Mouse (Mus musculus): ENCODE results near the gene Trim10. TPM values are rescaled to one million over a fixed set of nuclear protein-coding genes. Genes with fewer than 3 reads are reported as not detected.
"Not testable (repeated sequence)": the region's sequence is repeated elsewhere in the genome, so short reads cannot be mapped to it uniquely, and the experiment has no call there.

Gene Trim10
- polyA plus RNA-seq, 1 experiment from 2014 or later: 8.4 TPM

DNA sequence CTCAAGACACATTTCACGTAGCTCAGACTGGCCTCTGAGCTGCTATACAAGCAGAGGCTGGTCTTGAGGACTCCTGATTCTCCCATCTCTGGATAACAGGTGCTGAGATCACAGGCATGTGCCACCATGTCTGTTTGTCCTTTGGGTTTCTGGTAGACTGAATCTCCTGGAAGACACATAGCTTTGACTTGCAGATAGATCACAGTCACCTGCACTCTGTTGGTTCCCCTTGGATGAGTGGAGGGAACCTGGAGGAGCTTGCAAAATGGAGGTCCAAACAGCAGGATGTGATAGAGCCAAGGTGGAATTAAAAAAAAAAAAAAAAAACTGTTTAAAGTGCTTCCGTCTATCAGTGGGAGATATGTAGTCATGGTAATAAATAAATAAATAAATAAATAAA lies 538 bp upstream of the Trim10 start:
- ATAC-seq (ENCODE audit: low FRiP score): no peak
- no peaks in the 10 kb centered on the region for H3K9me3 ChIP-seq (replicated peaks)
- H3K4me2 ChIP-seq (replicated peaks): no peak overlapping the region
- no peak overlapping the region for H3K4me3 ChIP-seq
- no peaks in the 10 kb centered on the region for H3K36me3 ChIP-seq
- 0 out of 2 replicates have a peak, but pooled peaks cover 7% of the 10 kb centered on the region for H3K4me1 ChIP-seq
- no peak overlapping the region for H3K27ac ChIP-seq
- H3K9ac ChIP-seq: no peak overlapping the region
- WGBS: 78% methylated on average over 2 of the region's 2 CpGs
- H3K27me3 ChIP-seq: peaks cover 17% of the 10 kb centered on the region

DNA sequence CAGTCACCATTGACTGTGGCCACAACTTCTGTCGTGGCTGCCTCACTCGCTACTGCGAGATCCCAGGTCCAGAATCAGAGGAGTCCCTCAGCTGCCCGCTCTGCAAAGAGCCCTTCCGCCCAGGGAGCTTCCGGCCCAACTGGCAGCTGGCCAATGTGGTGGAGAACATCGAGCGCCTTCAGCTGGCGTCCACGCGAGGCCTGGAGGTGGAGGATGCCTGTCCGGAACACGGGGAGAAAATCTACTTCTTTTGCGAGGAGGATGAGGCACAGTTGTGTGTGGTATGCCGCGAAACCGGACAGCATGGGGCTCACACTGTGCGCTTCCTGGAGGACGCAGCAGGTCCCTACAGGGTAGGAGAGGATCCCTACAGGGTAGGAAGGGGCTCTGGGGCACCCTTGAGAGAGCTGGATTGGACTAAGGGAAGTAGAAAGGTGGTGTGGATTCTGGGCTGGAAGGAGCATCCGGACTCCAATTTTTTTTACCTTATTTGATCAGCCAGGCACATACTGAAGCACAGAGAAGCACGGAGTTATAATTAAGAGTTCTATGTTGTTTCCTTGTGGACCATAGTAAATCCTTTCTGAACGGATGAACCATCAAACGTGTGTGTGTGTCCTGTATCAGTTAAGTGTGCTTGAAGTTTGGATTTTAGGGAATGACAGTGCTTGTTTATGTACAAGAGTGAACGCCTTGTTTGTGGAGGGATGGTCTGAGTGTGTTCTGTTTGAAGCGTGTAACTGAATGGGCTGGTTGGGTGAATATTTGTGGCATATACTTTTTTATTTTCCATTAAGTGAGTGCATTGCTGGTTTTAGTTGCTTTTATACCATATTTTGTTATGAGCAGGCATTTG lies 809 bp downstream of the Trim10 start:
- WGBS: 78% methylated on average over 25 of the region's 25 CpGs
- H3K9ac ChIP-seq: no peak overlapping the region
- H3K4me3 ChIP-seq: no peak overlapping the region
- H3K27ac ChIP-seq: no peak overlapping the region
- peaks cover 17% of the 10 kb centered on the region for H3K27me3 ChIP-seq
- H3K9me3 ChIP-seq (replicated peaks): no peaks in the 10 kb centered on the region
- H3K4me1 ChIP-seq: 0 out of 2 replicates have a peak, but pooled peaks cover 7% of the 10 kb centered on the region
- no peak overlapping the region for H3K4me2 ChIP-seq (replicated peaks)
- no peak for ATAC-seq (ENCODE audit: low FRiP score)
- H3K36me3 ChIP-seq: no peaks in the 10 kb centered on the region

DNA sequence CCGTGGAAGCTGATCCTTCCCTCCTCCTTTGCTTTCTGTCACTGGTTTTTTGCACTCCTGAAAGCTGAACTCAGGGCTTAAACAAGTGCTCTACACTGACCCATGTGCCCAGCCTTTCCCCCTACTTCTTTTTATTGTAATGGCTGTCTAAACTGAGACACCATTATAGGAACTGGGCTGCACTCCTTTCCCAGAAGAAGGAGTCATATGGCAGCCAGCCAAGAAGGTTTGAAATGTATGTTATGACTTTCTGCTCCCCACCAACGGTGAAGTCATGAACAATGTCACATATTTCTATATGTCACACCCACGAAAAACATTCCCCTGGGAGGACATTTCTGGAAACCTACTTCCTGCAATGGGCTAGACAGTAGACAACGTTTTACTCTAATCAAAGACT lies 5.3 kb downstream of the Trim10 start:
- Histone ChIP-seq H3K9me3 (replicated peaks) (no peaks in the 10 kb centered on the region), H3K4me3 (no peak overlapping the region), H3K36me3 (no peaks in the 10 kb centered on the region), H3K27me3 (no peaks in the 10 kb centered on the region), H3K4me1 (no peaks in the 10 kb centered on the region), H3K27ac (no peak overlapping the region), H3K9ac (no peak overlapping the region), H3K4me2 (replicated peaks) (no peak overlapping the region)
- no peak for ATAC-seq (ENCODE audit: low FRiP score)
- 63% methylated on average over 4 of the region's 4 CpGs for WGBS

DNA sequence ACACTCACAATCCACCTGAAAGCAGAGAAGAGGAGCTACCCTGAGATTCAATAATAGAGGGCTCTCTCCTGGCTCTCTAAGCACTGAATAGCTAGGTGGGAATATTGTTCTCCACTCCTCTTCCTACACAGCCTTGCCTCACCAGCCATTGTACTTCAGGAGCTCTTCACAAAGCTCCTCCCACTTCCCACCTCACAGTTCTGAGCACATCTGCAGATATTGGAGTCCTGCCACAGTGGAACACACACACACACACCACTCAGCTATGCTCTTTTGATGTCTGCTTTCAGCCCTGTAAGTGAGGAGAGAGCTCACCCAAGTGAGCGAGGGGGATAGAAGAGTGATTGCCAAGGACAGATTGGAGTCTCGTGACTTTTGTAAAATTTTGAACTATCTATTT lies 14.0 kb downstream of the Trim10 start:
- no peak overlapping the region for H3K4me3 ChIP-seq
- 87% methylated on average over 2 of the region's 2 CpGs for WGBS
- no peak overlapping the region for H3K4me2 ChIP-seq (replicated peaks)
- no peak overlapping the region for H3K27ac ChIP-seq
- H3K4me1 ChIP-seq: no peaks in the 10 kb centered on the region
- H3K9ac ChIP-seq: no peak overlapping the region
- no peaks in the 10 kb centered on the region for H3K27me3 ChIP-seq
- ATAC-seq (ENCODE audit: low FRiP score): no peak
- no peaks in the 10 kb centered on the region for H3K9me3 ChIP-seq (replicated peaks)
- no peaks in the 10 kb centered on the region for H3K36me3 ChIP-seq

DNA sequence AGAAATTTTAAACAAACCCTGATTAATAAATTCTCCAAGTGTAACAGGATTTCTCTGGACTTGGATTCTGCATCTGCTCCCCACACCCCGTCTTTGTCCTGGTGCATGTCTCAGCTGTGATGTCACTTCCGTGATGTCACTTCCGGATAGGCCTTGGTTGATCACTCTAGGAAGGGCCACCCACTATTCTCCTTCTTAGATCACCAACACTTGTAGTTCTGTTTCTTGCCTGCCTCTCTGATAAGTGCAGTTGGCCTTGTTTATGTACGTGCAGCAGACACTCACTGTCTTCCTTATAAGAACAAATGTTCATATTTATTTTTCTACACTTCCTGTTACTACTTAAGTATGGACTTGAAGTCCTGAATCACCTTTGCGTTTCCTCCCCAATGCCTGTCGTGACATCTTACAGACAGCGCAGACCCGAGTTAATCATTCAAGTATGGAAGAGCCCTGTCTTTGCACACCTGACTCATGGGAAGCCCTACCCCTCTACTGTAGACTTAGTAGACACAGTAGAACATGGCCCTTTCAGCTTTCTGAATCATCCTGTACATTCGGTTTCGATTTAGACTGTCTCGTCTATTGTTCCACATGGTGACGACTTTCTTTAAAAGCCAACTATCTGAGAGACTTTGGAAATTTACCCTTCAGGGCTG lies 15.9 kb downstream of the Trim10 start:
- no peaks in the 10 kb centered on the region for H3K36me3 ChIP-seq
- H3K4me1 ChIP-seq: no peaks in the 10 kb centered on the region
- ATAC-seq (ENCODE audit: low FRiP score): no peak
- H3K9ac ChIP-seq: no peak overlapping the region
- WGBS: 93% methylated on average over 12 of the region's 12 CpGs
- no peak overlapping the region for H3K4me3 ChIP-seq
- H3K9me3 ChIP-seq (replicated peaks): no peaks in the 10 kb centered on the region
- no peak overlapping the region for H3K27ac ChIP-seq
- no peak overlapping the region for H3K4me2 ChIP-seq (replicated peaks)
- 0 out of 2 replicates have a peak, but pooled peaks cover under 1% of the 10 kb centered on the region for H3K27me3 ChIP-seq

DNA sequence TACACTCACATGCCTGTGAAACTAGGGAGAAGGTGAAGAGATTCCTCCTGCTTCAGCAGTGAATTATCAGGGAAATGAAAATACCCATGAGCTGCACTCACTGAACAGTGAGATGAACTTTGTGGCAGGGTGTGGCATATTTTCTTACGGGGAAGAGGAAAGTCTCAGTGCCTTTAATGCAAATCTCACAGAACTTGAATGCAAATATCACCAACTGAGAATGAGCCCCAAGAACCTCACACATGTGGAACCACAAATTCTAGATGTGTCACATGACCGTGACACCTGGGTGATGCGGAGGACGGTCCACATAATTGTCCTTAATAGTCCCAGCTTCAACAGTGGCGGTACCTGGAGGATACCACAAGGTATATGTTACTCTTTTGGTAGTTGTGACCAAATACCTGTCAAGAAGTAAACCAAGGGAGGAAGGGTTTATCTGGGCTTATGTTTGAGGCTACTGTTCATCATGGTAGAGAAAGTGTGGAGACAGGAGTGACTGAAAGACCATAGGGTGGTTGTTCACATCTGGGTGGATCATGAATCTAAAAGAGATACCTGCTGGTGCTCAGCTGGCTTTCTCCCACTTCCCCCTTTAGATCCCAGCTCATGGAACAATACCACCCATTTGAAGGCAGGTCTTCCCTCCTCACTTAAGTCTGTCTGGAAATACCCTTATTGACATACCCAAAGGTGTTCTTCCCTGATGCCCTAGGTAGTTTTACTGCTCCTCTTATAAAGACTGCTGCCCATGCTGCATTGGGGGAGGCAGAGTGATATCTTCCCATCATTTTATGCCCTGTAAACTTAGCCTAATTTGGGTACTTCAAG lies 20.9 kb downstream of the Trim10 start, which contains the start of gene Trim40:
TSS of gene Trim40 (minus strand) at position 51 of the 831 bp plus-strand sequence.
- no peak for ATAC-seq (ENCODE audit: low FRiP score)
- H3K9me3 ChIP-seq (replicated peaks): no peaks in the 10 kb centered on the region
- no peaks in the 10 kb centered on the region for H3K36me3 ChIP-seq
- no peaks in the 10 kb centered on the region for H3K4me1 ChIP-seq
- H3K4me3 ChIP-seq: no peak within 1 kb of the TSS
- H3K27ac ChIP-seq: no peak within 1 kb of the TSS
- no peak within 1 kb of the TSS for H3K9ac ChIP-seq
- H3K4me2 ChIP-seq (replicated peaks): no peak within 1 kb of the TSS
- 0 out of 2 replicates have a peak, but pooled peaks cover 5% of the 10 kb centered on the region for H3K27me3 ChIP-seq
- 89% methylated on average over 5 of the region's 5 CpGs for WGBS

DNA sequence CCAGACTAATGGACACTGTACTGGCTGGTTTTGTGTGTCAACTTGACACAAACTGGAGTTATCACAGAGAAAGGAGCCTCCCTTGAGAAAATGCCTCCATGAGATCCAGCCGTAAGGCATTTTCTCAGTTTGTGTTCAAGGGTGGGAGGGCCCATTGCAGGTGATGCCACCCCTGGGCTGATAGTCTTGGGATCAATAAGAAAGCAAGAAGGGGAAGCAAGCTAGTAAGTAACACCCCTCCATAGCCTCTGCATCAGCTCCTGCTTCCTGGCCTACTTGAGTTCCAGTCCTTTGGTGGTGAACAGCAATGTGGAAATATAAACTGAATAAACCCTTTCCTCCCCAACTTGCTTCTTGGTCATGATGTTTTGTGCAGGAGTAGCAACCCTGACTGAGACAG lies 22.1 kb downstream of the Trim10 start:
- H3K4me2 ChIP-seq (replicated peaks); H3K27me3 ChIP-seq; H3K36me3 ChIP-seq; H3K9me3 ChIP-seq (replicated peaks); H3K9ac ChIP-seq; H3K4me1 ChIP-seq; H3K4me3 ChIP-seq; H3K27ac ChIP-seq; ATAC-seq (ENCODE audit: low FRiP score): not testable (repeated sequence)
- 94% methylated on average over 1 of the region's 1 CpGs for WGBS

DNA sequence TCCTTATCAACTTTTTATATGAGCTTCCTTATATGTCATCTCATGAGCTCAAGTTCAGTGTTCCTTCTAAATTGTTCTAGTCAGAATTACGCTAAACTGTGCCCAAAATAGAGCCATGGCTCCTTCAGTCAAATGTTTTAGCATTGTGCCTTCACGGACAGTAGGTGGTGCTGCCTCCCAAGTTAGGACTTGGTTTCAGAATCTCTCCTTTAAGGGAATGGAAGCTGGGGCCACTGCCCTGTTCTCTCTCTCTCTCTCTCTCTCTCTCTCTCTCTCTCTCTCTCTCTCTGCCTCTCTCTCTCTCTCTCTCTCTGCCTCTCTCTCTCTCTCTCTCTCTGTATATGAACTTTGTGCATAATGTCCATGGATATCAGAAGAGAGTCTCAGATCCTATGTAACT lies 23.0 kb downstream of the Trim10 start:
- no peak overlapping the region for H3K9ac ChIP-seq
- H3K27me3 ChIP-seq: 0 out of 2 replicates have a peak, but pooled peaks cover 5% of the 10 kb centered on the region
- 9% methylated on average over 2 of the region's 2 CpGs for WGBS
- ATAC-seq (ENCODE audit: low FRiP score): no peak
- no peak overlapping the region for H3K27ac ChIP-seq
- H3K4me1 ChIP-seq: no peaks in the 10 kb centered on the region
- no peaks in the 10 kb centered on the region for H3K36me3 ChIP-seq
- H3K4me3 ChIP-seq: no peak overlapping the region
- H3K9me3 ChIP-seq (replicated peaks): no peaks in the 10 kb centered on the region
- H3K4me2 ChIP-seq (replicated peaks): no peak overlapping the region

DNA sequence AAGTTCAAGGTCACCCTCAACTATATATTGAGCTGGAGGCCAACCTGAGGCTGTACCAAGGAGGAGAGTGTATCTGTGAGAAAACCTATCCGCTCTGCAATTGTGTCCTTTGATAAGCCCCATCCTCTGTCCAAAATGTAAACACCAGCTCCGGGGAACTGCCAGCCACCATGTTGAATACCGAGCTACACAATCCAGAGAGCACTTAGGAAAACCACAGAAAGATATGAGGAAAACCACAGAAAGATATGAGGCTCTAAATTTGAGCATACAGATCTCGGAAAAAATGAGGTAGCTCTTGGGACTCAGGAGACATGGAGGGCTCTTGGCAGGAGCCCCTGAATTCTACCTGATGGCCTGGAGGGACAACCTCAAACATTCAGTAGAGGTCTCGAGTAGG lies 24.0 kb downstream of the Trim10 start:
- H3K4me1 ChIP-seq: no peaks in the 10 kb centered on the region
- H3K9me3 ChIP-seq (replicated peaks): no peaks in the 10 kb centered on the region
- H3K27ac ChIP-seq: no peak overlapping the region
- 78% methylated on average over 5 of the region's 5 CpGs for WGBS
- H3K4me3 ChIP-seq: no peak overlapping the region
- no peak overlapping the region for H3K9ac ChIP-seq
- no peak overlapping the region for H3K4me2 ChIP-seq (replicated peaks)
- no peak for ATAC-seq (ENCODE audit: low FRiP score)
- 0 out of 2 replicates have a peak, but pooled peaks cover 5% of the 10 kb centered on the region for H3K27me3 ChIP-seq
- no peaks in the 10 kb centered on the region for H3K36me3 ChIP-seq

DNA sequence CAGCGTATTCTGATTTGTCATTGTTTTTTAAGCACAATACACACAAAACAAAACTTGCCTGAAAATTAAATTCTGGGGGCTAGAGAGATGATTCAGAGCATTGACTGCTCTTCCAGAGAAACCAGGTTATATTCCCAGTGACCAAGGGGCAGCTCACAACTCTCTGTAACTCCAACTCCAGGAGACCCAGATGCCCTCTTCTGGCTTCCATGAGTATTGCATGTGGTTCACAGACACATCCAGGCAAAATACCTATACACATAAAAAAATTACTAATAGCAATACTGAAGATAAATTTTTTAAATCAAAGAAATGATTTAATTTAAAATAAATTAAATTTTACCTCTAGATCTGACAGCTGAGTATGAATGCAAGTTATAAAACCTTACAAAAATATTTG lies 27.2 kb downstream of the Trim10 start:
- H3K27ac ChIP-seq: no peak overlapping the region
- no peaks in the 10 kb centered on the region for H3K36me3 ChIP-seq
- no peak overlapping the region for H3K4me3 ChIP-seq
- H3K9me3 ChIP-seq (replicated peaks): no peaks in the 10 kb centered on the region
- no peak overlapping the region for H3K4me2 ChIP-seq (replicated peaks)
- H3K4me1 ChIP-seq: no peaks in the 10 kb centered on the region
- WGBS: 88% methylated on average over 1 of the region's 1 CpGs
- ATAC-seq (ENCODE audit: low FRiP score): no peak
- H3K9ac ChIP-seq: no peak overlapping the region
- no peaks in the 10 kb centered on the region for H3K27me3 ChIP-seq

DNA sequence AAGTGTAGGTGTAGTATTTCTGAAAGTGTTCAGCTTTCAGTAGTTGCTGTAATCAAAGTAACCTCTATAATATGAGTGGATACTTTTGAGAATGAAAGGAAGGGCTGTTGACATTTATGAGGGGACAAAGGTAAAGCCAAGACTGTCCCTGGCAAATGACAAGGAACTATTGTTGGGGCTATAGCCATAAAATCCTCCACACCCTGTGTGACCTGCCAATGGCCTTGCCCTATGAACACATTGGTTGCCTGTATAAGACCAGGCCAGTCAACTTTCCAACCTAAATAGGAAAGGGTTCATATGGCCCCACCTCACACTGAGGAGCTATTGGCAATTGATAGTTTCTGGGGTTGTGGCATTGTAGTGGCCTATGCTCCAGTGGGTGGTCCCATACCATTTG lies 27.7 kb downstream of the Trim10 start:
- Histone ChIP-seq H3K4me1 (no peaks in the 10 kb centered on the region), H3K9ac (no peak overlapping the region), H3K27me3 (no peaks in the 10 kb centered on the region), H3K4me3 (no peak overlapping the region), H3K4me2 (replicated peaks) (no peak overlapping the region), H3K36me3 (no peaks in the 10 kb centered on the region), H3K9me3 (replicated peaks) (no peaks in the 10 kb centered on the region), H3K27ac (no peak overlapping the region)
- no peak for ATAC-seq (ENCODE audit: low FRiP score)

DNA sequence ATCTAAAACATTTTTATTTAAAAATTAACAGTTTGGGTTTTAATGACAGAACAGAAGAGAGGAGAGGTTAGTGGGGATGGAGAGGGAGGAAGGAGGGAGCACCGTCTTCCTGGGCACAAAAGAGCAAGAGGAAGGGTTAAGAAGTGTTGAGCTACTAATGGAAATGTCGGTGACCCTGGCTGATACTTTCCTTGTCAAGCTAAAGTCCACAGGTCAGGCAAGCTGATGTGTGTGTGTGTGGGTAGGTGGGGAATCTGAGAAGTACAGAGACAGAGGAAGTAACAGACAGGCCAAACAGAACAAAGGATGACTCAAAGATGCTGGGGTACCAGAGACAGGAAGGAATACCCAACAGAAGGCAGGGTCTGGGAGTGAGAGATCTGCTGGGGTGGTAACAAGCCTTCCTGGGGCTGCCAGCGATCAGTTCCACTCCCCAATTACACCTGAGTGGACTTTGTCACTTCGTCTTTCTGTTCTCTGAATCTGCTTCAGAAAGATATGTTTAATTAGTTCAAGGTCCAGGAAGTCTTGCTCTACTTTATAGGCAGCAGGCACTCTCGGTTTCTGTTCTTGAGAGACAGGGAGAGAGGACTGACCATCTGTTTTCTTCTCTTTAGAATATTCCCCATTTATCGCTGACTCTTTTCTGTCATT lies 28.3 kb downstream of the Trim10 start, which contains the start of gene Trim31:
TSS of gene Trim31 (plus strand) at position 567 of the 654 bp plus-strand sequence.
- Histone ChIP-seq H3K27ac (no peak within 1 kb of the TSS), H3K36me3 (no peaks in the 10 kb centered on the region), H3K4me1 (no peaks in the 10 kb centered on the region), H3K4me3 (no peak within 1 kb of the TSS), H3K4me2 (replicated peaks) (no peak within 1 kb of the TSS), H3K9ac (no peak within 1 kb of the TSS), H3K9me3 (replicated peaks) (no peaks in the 10 kb centered on the region), H3K27me3 (no peaks in the 10 kb centered on the region)
- WGBS: 73% methylated on average over 6 of the region's 6 CpGs
- ATAC-seq (ENCODE audit: low FRiP score): no peak

Data from hindbrain, embryonic 12.5 days (tissue).